Mouse (Mus musculus) liver, embryonic 14.5 days (tissue): ENCODE measurements around the gene Ybx2.

Experiments used
- CTCF ChIP-seq: IDR thresholded peaks from 2 replicates; pipeline ENCODE4 v1.5.1; 2016; ENCODE audit warnings: antibody characterized with exemption, low read depth, control low read depth
- EP300 ChIP-seq: IDR thresholded peaks from 2 replicates; pipeline ENCODE4 v1.6.1; 2016; ENCODE audit warnings: antibody characterized with exemption, low read depth

GRCm38 (mm10) chr11:69939731-69940130 lies 4.1 kb downstream of the Ybx2 start:
- TF ChIP-seq CTCF (no peak), EP300 (no peak)
